Mouse (Mus musculus) brain, embryonic 14.5 days (tissue): Measurements from ENCODE around the gene Dnm1.

Experiments used
- CTCF ChIP-seq: fragments of 200-500 bp; IDR thresholded peaks from 2 replicates; pipeline ENCODE4 v1.5.1; 2012; ENCODE audit warnings: inconsistent platforms, mild to moderate bottlenecking, moderate library complexity, borderline replicate concordance; ENCODE audit not compliant: insufficient read depth, insufficient read length; ENCODE audit errors: extremely low read depth
- POLR2A ChIP-seq: fragments of 200-500 bp; IDR thresholded peaks from 2 replicates; pipeline ENCODE4 v1.6.1; 2012; ENCODE audit warnings: mild to moderate bottlenecking, inconsistent platforms, borderline replicate concordance; ENCODE audit not compliant: poor library complexity, insufficient read depth, insufficient read length, severe bottlenecking; ENCODE audit errors: extremely low read depth

DNA sequence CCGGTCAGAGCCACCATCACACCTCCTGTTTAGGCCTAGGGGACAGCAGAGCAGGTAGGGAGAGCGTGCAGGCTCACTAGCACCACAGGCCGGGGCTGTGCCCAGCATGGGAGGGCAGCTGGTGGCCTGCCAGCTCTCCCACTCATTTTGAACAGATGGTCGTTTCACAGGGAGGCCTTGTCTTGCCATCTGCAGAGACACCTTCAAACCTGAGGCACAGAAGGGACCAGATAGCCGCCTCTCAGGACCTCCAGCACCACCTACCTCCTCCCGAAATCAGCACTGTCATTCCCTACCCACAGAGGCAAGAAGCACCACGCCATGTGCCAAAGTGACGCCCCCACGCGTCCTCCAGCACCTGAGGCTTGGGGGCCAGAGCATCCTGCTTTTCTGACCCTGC is 9.1 kb downstream of the Dnm1 start:
- TF ChIP-seq POLR2A (no peak), CTCF (no peak)
